Mouse (Mus musculus): ENCODE measurements around the gene Cd300lf. TPM values are rescaled to one million over a fixed set of nuclear protein-coding genes. Genes with fewer than 3 reads are reported as not detected.

Cd300lf gene
- total and polyA plus RNA-seq, 3 experiments: 15.5 to 36.9 (median 35.3) TPM

DNA sequence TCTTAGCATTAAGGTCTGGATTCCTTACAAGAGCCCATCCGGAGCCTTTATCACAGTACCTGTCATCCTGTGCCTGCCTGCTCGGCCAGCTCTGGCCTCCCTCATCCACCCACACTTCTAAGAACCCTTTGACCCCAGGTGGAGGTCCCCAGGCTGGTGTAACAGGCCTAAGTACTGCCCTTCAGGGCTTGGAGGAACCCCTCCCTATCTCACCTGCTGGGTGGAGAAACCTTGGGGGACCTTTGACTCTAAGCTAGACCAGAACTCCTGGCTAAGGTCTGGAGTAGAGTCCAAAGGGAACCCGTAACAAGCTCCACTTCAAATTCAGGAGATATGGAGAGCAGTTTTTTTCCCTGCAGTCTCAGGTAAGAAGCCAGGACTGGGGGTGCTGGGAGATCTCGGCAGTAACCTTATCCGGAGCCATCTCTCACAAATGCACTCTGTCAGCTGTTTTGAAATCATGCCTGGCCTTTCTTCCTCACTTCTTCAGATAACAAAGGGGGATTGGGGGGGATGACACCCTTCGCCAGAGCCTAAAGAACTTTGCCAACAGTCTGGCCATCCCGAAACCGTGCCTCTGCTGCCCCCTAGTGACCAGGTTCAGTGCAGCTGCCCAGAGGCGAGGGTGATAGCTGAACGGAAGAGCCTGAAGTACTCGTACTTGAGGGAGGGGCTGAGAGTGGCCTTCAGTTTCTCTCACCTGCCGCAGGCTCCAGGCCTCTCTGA lies 48.3 kb upstream of the Cd300lf start:
- Histone ChIP-seq H3K27ac (ENCODE audit: insufficient read depth, low read depth) (no peak overlapping the region), H3K4me3 (replicated peaks in 1 of 3; ENCODE audit: low read depth in 2 of 3, low read length in 2 of 3, poor library complexity in 1 of 3) (no peak overlapping the region), H3K27me3 (replicated peaks) (no peaks in the 10 kb centered on the region), H3K36me3 (replicated peaks in 1 of 2; ENCODE audit: control insufficient read depth in 1 of 2, insufficient read depth in 1 of 2, low read length in 1 of 2) (peaks cover 58 to 76% of the 10 kb centered on the region in 2 experiments), H3K4me1 (ENCODE audit: control insufficient read depth in 1 of 2, insufficient read depth in 2 of 2) (peaks cover 0 to 17% of the 10 kb centered on the region in 2 experiments; a peak in 2 of 4 replicates), H3K9ac (ENCODE audit: insufficient read depth, low read depth) (no peak overlapping the region), H3K9me3 (replicated peaks; ENCODE audit: low read length) (no peaks in the 10 kb centered on the region), H3K79me2 (replicated peaks; ENCODE audit: control insufficient read depth, extremely low read depth, insufficient read depth, poor library complexity, severe bottlenecking) (no peaks in the 10 kb centered on the region), H3K4me2 (ENCODE audit: insufficient read depth, low read depth, poor library complexity, severe bottlenecking) (no peak overlapping the region)
- no peak for TF ChIP-seq CHD1 (IDR thresholded peaks at IDR 0.05; ENCODE audit: low read depth, low read length)
- peak; percentile 45; the same call in 1 of the 2 replicates for TF ChIP-seq ELF1 (IDR thresholded peaks at IDR 0.05; ENCODE audit: low read depth, low read length)
- peak; percentile 70 for TF ChIP-seq IRF4 (IDR thresholded peaks at IDR 0.05; ENCODE audit: low read depth, low read length)
- TF ChIP-seq RAD21 (IDR thresholded peaks at IDR 0.05; ENCODE audit: low read depth, low read length): peak; percentile 99
- TF ChIP-seq NELFE (IDR thresholded peaks at IDR 0.05; ENCODE audit: low read depth, low read length): peak; percentile 22; the same call in 1 of the 2 replicates
- TF ChIP-seq CTCF (conservative IDR thresholded peaks at IDR 0.05 in 1 of 2, IDR thresholded peaks at IDR 0.05 in 1 of 2; ENCODE audit: low read depth in 2 of 2, low read length in 2 of 2): peak; percentile 78 to 99
- peak; percentile 29; the same call in 1 of the 2 replicates for TF ChIP-seq TCF12 (IDR thresholded peaks at IDR 0.05; ENCODE audit: low read depth, low read length)
- peak; percentile 99 for TF ChIP-seq SMC3 (IDR thresholded peaks at IDR 0.05; ENCODE audit: low read depth, low read length)
- no peak; the same call in 1 of the 2 replicates for TF ChIP-seq POLR2A (IDR thresholded peaks at IDR 0.05; ENCODE audit: low read depth, low read length)
- peak; percentile 89 for TF ChIP-seq ZC3H11A (IDR thresholded peaks at IDR 0.05; ENCODE audit: low read depth, low read length)
- no peak for TF ChIP-seq USF1 (IDR thresholded peaks at IDR 0.05; ENCODE audit: low read depth, low read length)
- peak; percentile 59; the same call in 1 of the 2 replicates for TF ChIP-seq SIN3A (IDR thresholded peaks at IDR 0.05; ENCODE audit: low read length)
- TF ChIP-seq MAZ (IDR thresholded peaks at IDR 0.05; ENCODE audit: low read depth, low read length): peak; percentile 11; the same call in 1 of the 2 replicates
- TF ChIP-seq BHLHE40 (IDR thresholded peaks at IDR 0.05; ENCODE audit: low read depth, low read length): no peak
- TF ChIP-seq NRF1 (IDR thresholded peaks at IDR 0.05; ENCODE audit: low read depth, low read length): 0 out of 2 replicates have a peak, but pooled peaks have one; percentile 23
- peak; percentile 84 for DNase-seq (ENCODE audit: extremely low read depth)
- in situ Hi-C loops (cut with MboI; ENCODE audit: low pct_ligation_motif_present, low pct_unique_long_range_greater_than_20kb, low sequenced_read_pairs) (no loop called here), dilution Hi-C loops (cut with MboI; ENCODE audit: extremely low pct_ligation_motif_present, extremely low pct_unique_long_range_greater_than_20kb, low sequenced_read_pairs) (no loop called here)

- Histone ChIP-seq H3K4me1 (ENCODE audit: control insufficient read depth in 1 of 2, insufficient read depth in 2 of 2) (peaks cover 4 to 7% of the 10 kb centered on the region in 2 experiments), H3K79me2 (replicated peaks; ENCODE audit: control insufficient read depth, extremely low read depth, insufficient read depth, poor library complexity, severe bottlenecking) (no peaks in the 10 kb centered on the region), H3K9me3 (replicated peaks; ENCODE audit: low read length) (no peaks in the 10 kb centered on the region), H3K4me2 (ENCODE audit: insufficient read depth, low read depth, poor library complexity, severe bottlenecking) (no peak overlapping the region), H3K27me3 (replicated peaks) (no peaks in the 10 kb centered on the region), H3K36me3 (replicated peaks in 1 of 2; ENCODE audit: control insufficient read depth in 1 of 2, insufficient read depth in 1 of 2, low read length in 1 of 2) (peaks cover 71 to 94% of the 10 kb centered on the region in 2 experiments), H3K4me3 (replicated peaks in 1 of 3; ENCODE audit: low read depth in 2 of 3, low read length in 2 of 3, poor library complexity in 1 of 3) (no peak overlapping the region), H3K27ac (ENCODE audit: insufficient read depth, low read depth) (no peak overlapping the region), H3K9ac (ENCODE audit: insufficient read depth, low read depth) (no peak overlapping the region)
- no peak for DNase-seq (ENCODE audit: extremely low read depth)
- dilution Hi-C loops (cut with MboI; ENCODE audit: extremely low pct_ligation_motif_present, extremely low pct_unique_long_range_greater_than_20kb, low sequenced_read_pairs) (no loop called here), in situ Hi-C loops (cut with MboI; ENCODE audit: low pct_ligation_motif_present, low pct_unique_long_range_greater_than_20kb, low sequenced_read_pairs) (no loop called here)
- no peak for TF ChIP-seq POLR2A (IDR thresholded peaks at IDR 0.05; ENCODE audit: low read depth, low read length)
- no peak for TF ChIP-seq ZKSCAN1 (IDR thresholded peaks at IDR 0.05; ENCODE audit: borderline replicate concordance, low read depth, low read length)
- TF ChIP-seq JUN (IDR thresholded peaks at IDR 0.05; ENCODE audit: insufficient read depth, low read depth, low read length): no peak
- no peak for TF ChIP-seq ZNF384 (IDR thresholded peaks at IDR 0.05; ENCODE audit: low read depth, low read length)
- no peak for TF ChIP-seq ZMIZ1 (IDR thresholded peaks at IDR 0.05; ENCODE audit: low read depth, low read length)
- TF ChIP-seq KAT2A (IDR thresholded peaks at IDR 0.05; ENCODE audit: insufficient replicate concordance, low read length): no peak
- no peak for TF ChIP-seq POLR2AphosphoS2 (IDR thresholded peaks at IDR 0.05; ENCODE audit: low read depth, low read length)
- no peak for TF ChIP-seq MEF2A (IDR thresholded peaks at IDR 0.05; ENCODE audit: borderline replicate concordance, low read depth, low read length)
- TF ChIP-seq CTCF (conservative IDR thresholded peaks at IDR 0.05 in 1 of 2, IDR thresholded peaks at IDR 0.05 in 1 of 2; ENCODE audit: low read depth in 2 of 2, low read length in 2 of 2): no peak
- TF ChIP-seq JUND (conservative IDR thresholded peaks at IDR 0.05; ENCODE audit: low read depth, low read length): no peak
- TF ChIP-seq NRF1 (IDR thresholded peaks at IDR 0.05; ENCODE audit: low read depth, low read length): no peak
- TF ChIP-seq CHD1 (IDR thresholded peaks at IDR 0.05; ENCODE audit: low read depth, low read length): no peak
These were observed 46.1 kb upstream of the Cd300lf start for GRCm38 (mm10) chr11:115179881-115180280.
